Mouse (Mus musculus): ENCODE data around the gene Hoxc5. TPM values are rescaled to one million over a fixed set of nuclear protein-coding genes. Genes with fewer than 3 reads are reported as not detected.
A peak's percentile ranks its signal among the peaks of the same experiment; 100 is the strongest.

The Hoxc5 gene
- polyA plus RNA-seq, 1 experiment: not detected

- no peaks in the 10 kb centered on the region for H3K4me1 ChIP-seq (ENCODE audit: control insufficient read depth, insufficient read depth, low read length)
- no peak overlapping the region for H3K9ac ChIP-seq (ENCODE audit: low read depth, poor library complexity, severe bottlenecking)
- H3K27ac ChIP-seq (ENCODE audit: insufficient read depth, low read length): no peak overlapping the region
- TF ChIP-seq CTCF (IDR thresholded peaks at IDR 0.05; ENCODE audit: low read depth, low read length) (no peak), EP300 (IDR thresholded peaks at IDR 0.05; ENCODE audit: insufficient read depth, low read depth, low read length) (no peak), POLR2A (IDR thresholded peaks at IDR 0.05; ENCODE audit: insufficient read depth, low read length) (no peak)
- H3K27me3 ChIP-seq (ENCODE audit: control insufficient read depth, insufficient read depth, low read length, poor library complexity, severe bottlenecking): peaks cover 43% of the 10 kb centered on the region
- no peaks in the 10 kb centered on the region for H3K9me3 ChIP-seq (replicated peaks; ENCODE audit: control insufficient read depth, insufficient read depth, low read length, poor library complexity, severe bottlenecking)
- H3K36me3 ChIP-seq (ENCODE audit: control insufficient read depth, insufficient read depth, low read length, poor library complexity, severe bottlenecking): no peaks in the 10 kb centered on the region
- no peak overlapping the region for H3K4me3 ChIP-seq (ENCODE audit: low read depth, low read length)
Observed at GRCm38 (mm10) chr15:102970740-102971139, 3.5 kb downstream of the Hoxc5 start.

GRCm38 (mm10) chr15:102972254-102972653, 5.0 kb downstream of the Hoxc5 start:
- Histone ChIP-seq H3K27me3 (ENCODE audit: control insufficient read depth, insufficient read depth, low read length, poor library complexity, severe bottlenecking) (peaks cover 48% of the 10 kb centered on the region), H3K36me3 (ENCODE audit: control insufficient read depth, insufficient read depth, low read length, poor library complexity, severe bottlenecking) (no peaks in the 10 kb centered on the region), H3K4me1 (ENCODE audit: control insufficient read depth, insufficient read depth, low read length) (no peaks in the 10 kb centered on the region), H3K9ac (ENCODE audit: low read depth, poor library complexity, severe bottlenecking) (no peak overlapping the region), H3K4me3 (ENCODE audit: low read depth, low read length) (no peak overlapping the region), H3K9me3 (replicated peaks; ENCODE audit: control insufficient read depth, insufficient read depth, low read length, poor library complexity, severe bottlenecking) (no peaks in the 10 kb centered on the region), H3K27ac (ENCODE audit: insufficient read depth, low read length) (no peak overlapping the region)
- no peak for TF ChIP-seq POLR2A (IDR thresholded peaks at IDR 0.05; ENCODE audit: insufficient read depth, low read length)
- TF ChIP-seq CTCF (IDR thresholded peaks at IDR 0.05; ENCODE audit: low read depth, low read length): no peak
- no peak for TF ChIP-seq EP300 (IDR thresholded peaks at IDR 0.05; ENCODE audit: insufficient read depth, low read depth, low read length)

GRCm38 (mm10) chr15:102972753-102973152, 5.5 kb downstream of the Hoxc5 start:
- no peak overlapping the region for H3K27ac ChIP-seq (ENCODE audit: insufficient read depth, low read length)
- no peaks in the 10 kb centered on the region for H3K36me3 ChIP-seq (ENCODE audit: control insufficient read depth, insufficient read depth, low read length, poor library complexity, severe bottlenecking)
- H3K9ac ChIP-seq (ENCODE audit: low read depth, poor library complexity, severe bottlenecking): no peak overlapping the region
- H3K4me1 ChIP-seq (ENCODE audit: control insufficient read depth, insufficient read depth, low read length): no peaks in the 10 kb centered on the region
- TF ChIP-seq POLR2A (IDR thresholded peaks at IDR 0.05; ENCODE audit: insufficient read depth, low read length) (no peak), CTCF (IDR thresholded peaks at IDR 0.05; ENCODE audit: low read depth, low read length) (no peak), EP300 (IDR thresholded peaks at IDR 0.05; ENCODE audit: insufficient read depth, low read depth, low read length) (no peak)
- H3K27me3 ChIP-seq (ENCODE audit: control insufficient read depth, insufficient read depth, low read length, poor library complexity, severe bottlenecking): peaks cover 48% of the 10 kb centered on the region
- no peaks in the 10 kb centered on the region for H3K9me3 ChIP-seq (replicated peaks; ENCODE audit: control insufficient read depth, insufficient read depth, low read length, poor library complexity, severe bottlenecking)
- H3K4me3 ChIP-seq (ENCODE audit: low read depth, low read length): no peak overlapping the region

- TF ChIP-seq POLR2A (IDR thresholded peaks at IDR 0.05; ENCODE audit: insufficient read depth, low read length) (no peak), CTCF (IDR thresholded peaks at IDR 0.05; ENCODE audit: low read depth, low read length) (no peak), EP300 (IDR thresholded peaks at IDR 0.05; ENCODE audit: insufficient read depth, low read depth, low read length) (no peak)
- no peak overlapping the region for H3K27ac ChIP-seq (ENCODE audit: insufficient read depth, low read length)
- H3K27me3 ChIP-seq (ENCODE audit: control insufficient read depth, insufficient read depth, low read length, poor library complexity, severe bottlenecking): peaks cover 54% of the 10 kb centered on the region
- no peaks in the 10 kb centered on the region for H3K4me1 ChIP-seq (ENCODE audit: control insufficient read depth, insufficient read depth, low read length)
- no peaks in the 10 kb centered on the region for H3K36me3 ChIP-seq (ENCODE audit: control insufficient read depth, insufficient read depth, low read length, poor library complexity, severe bottlenecking)
- H3K9me3 ChIP-seq (replicated peaks; ENCODE audit: control insufficient read depth, insufficient read depth, low read length, poor library complexity, severe bottlenecking): no peaks in the 10 kb centered on the region
- H3K4me3 ChIP-seq (ENCODE audit: low read depth, low read length): no peak overlapping the region
- no peak overlapping the region for H3K9ac ChIP-seq (ENCODE audit: low read depth, poor library complexity, severe bottlenecking)
Observed at GRCm38 (mm10) chr15:102975034-102975433, 7.8 kb downstream of the Hoxc5 start.

- Histone ChIP-seq H3K9ac (ENCODE audit: low read depth, poor library complexity, severe bottlenecking) (no peak overlapping the region), H3K9me3 (replicated peaks; ENCODE audit: control insufficient read depth, insufficient read depth, low read length, poor library complexity, severe bottlenecking) (no peaks in the 10 kb centered on the region), H3K4me1 (ENCODE audit: control insufficient read depth, insufficient read depth, low read length) (no peaks in the 10 kb centered on the region), H3K27me3 (ENCODE audit: control insufficient read depth, insufficient read depth, low read length, poor library complexity, severe bottlenecking) (peaks cover 53% of the 10 kb centered on the region), H3K4me3 (ENCODE audit: low read depth, low read length) (peak overlapping the region; percentile 8), H3K27ac (ENCODE audit: insufficient read depth, low read length) (no peak overlapping the region), H3K36me3 (ENCODE audit: control insufficient read depth, insufficient read depth, low read length, poor library complexity, severe bottlenecking) (no peaks in the 10 kb centered on the region)
- TF ChIP-seq POLR2A (IDR thresholded peaks at IDR 0.05; ENCODE audit: insufficient read depth, low read length) (no peak), EP300 (IDR thresholded peaks at IDR 0.05; ENCODE audit: insufficient read depth, low read depth, low read length) (no peak), CTCF (IDR thresholded peaks at IDR 0.05; ENCODE audit: low read depth, low read length) (no peak)
Observed at GRCm38 (mm10) chr15:102975688-102976111, 8.5 kb downstream of the Hoxc5 start.

GRCm38 (mm10) chr15:102976171-102976570, 8.9 kb downstream of the Hoxc5 start, which contains the start of gene Hoxc9:
Gene Hoxc9, plus strand, starts transcription at chr15:102976439.
- peak within 1 kb of the TSS; percentile 17 for H3K4me3 ChIP-seq (ENCODE audit: low read depth, low read length)
- peaks cover 54% of the 10 kb centered on the region for H3K27me3 ChIP-seq (ENCODE audit: control insufficient read depth, insufficient read depth, low read length, poor library complexity, severe bottlenecking)
- H3K36me3 ChIP-seq (ENCODE audit: control insufficient read depth, insufficient read depth, low read length, poor library complexity, severe bottlenecking): no peaks in the 10 kb centered on the region
- no peaks in the 10 kb centered on the region for H3K9me3 ChIP-seq (replicated peaks; ENCODE audit: control insufficient read depth, insufficient read depth, low read length, poor library complexity, severe bottlenecking)
- H3K4me1 ChIP-seq (ENCODE audit: control insufficient read depth, insufficient read depth, low read length): no peaks in the 10 kb centered on the region
- H3K9ac ChIP-seq (ENCODE audit: low read depth, poor library complexity, severe bottlenecking): no peak within 1 kb of the TSS
- TF ChIP-seq CTCF (IDR thresholded peaks at IDR 0.05; ENCODE audit: low read depth, low read length): no peak
- H3K27ac ChIP-seq (ENCODE audit: insufficient read depth, low read length): no peak within 1 kb of the TSS

Measured in ES-Bruce4 (cell line).